Mouse (Mus musculus) left cerebral cortex, adult 11 months (tissue): ENCODE measurements around the gene Cct5.

Experiments
- DNase-seq: peaks from one replicate; pipeline ENCODE4 v3.0.0; 2022; ENCODE audit warnings: low spot score

Gene Cct5

GRCm38 (mm10) chr15:31563577-31564546 lies 37.7 kb downstream of the Cct5 start:
- DNase-seq, result no peak

- no peak for DNase-seq
Measured at GRCm38 (mm10) chr15:31562847-31563246, 38.8 kb downstream of the Cct5 start.

- no peak for DNase-seq
Measured at GRCm38 (mm10) chr15:31561976-31562375, 39.6 kb downstream of the Cct5 start.

GRCm38 (mm10) chr15:31561390-31561789 lies 40.2 kb downstream of the Cct5 start:
- DNase-seq, result no peak

GRCm38 (mm10) chr15:31554855-31555254 lies 46.7 kb downstream of the Cct5 start:
- DNase-seq, result no peak

GRCm38 (mm10) chr15:31550381-31550780 lies 51.2 kb downstream of the Cct5 start:
- no peak for DNase-seq

GRCm38 (mm10) chr15:31547421-31547820 lies 54.2 kb downstream of the Cct5 start:
- DNase-seq, result no peak

- no peak for DNase-seq
Measured at GRCm38 (mm10) chr15:31546291-31546690, 55.3 kb downstream of the Cct5 start.

- no peak for DNase-seq
Measured at GRCm38 (mm10) chr15:31545058-31545457, 56.5 kb downstream of the Cct5 start.

GRCm38 (mm10) chr15:31543246-31543645 lies 58.4 kb downstream of the Cct5 start:
- DNase-seq, result no peak

GRCm38 (mm10) chr15:31542013-31542958 lies 59.3 kb downstream of the Cct5 start:
- no peak for DNase-seq
